Mouse (Mus musculus): Measurements from ENCODE around the gene 1700020A23Rik.

- peak; percentile 96 for TF ChIP-seq CTCF (IDR thresholded peaks at IDR 0.05; ENCODE audit: borderline replicate concordance, control insufficient read depth, extremely low read depth, insufficient read depth, low read length, poor library complexity)
- TF ChIP-seq POLR2A (IDR thresholded peaks at IDR 0.05; ENCODE audit: control insufficient read depth, extremely low read depth, insufficient read depth, low read length, poor library complexity), result no peak
Observed at GRCm38 (mm10) chr2:130411558-130412495, 6.8 kb downstream of the 1700020A23Rik start.
